Mouse (Mus musculus) kidney, adult 2 months (tissue): ENCODE results near the gene Colgalt1.

Experiments used
- CTCF ChIP-seq: fragments of 200-500 bp; conservative IDR thresholded peaks from 2 replicates; pipeline ENCODE4 v1.5.1; 2011; ENCODE audit warnings: low read depth, mild to moderate bottlenecking, control low read depth, low read length, moderate library complexity, mixed read lengths; ENCODE audit not compliant: insufficient read depth, insufficient read length
- POLR2A ChIP-seq: fragments of 200-500 bp; IDR thresholded peaks from one replicate; pipeline ENCODE4 v1.6.1; 2011; ENCODE audit warnings: low read depth, low read length, control low read depth

- TF ChIP-seq CTCF (no peak), POLR2A (no peak)
Observed at GRCm38 (mm10) chr8:71665331-71666130, 54.7 kb downstream of the Colgalt1 start.
